Mouse (Mus musculus) layer of hippocampus, adult 9-10 months (tissue): ENCODE data around the gene Hdac9.
"Not testable (repeated sequence)": the region's sequence is repeated elsewhere in the genome, so short reads cannot be mapped to it uniquely, and the experiment has no call there.

Source experiments
- DNase-seq: peaks from one replicate; pipeline ENCODE4 v3.0.0; 2022; ENCODE audit warnings: low spot score

Gene Hdac9

GRCm38 (mm10) chr12:34087292-34087942 lies 829.5 kb downstream of the Hdac9 start:
- no peak for DNase-seq

- no peak for DNase-seq
Observed at GRCm38 (mm10) chr12:34076981-34077380, 839.9 kb downstream of the Hdac9 start.

- DNase-seq: no peak
Observed at GRCm38 (mm10) chr12:34075805-34076509, 840.9 kb downstream of the Hdac9 start.

- no peak for DNase-seq
Observed at GRCm38 (mm10) chr12:34052508-34052907, 864.4 kb downstream of the Hdac9 start.

GRCm38 (mm10) chr12:34052036-34052435 lies 864.9 kb downstream of the Hdac9 start:
- no peak for DNase-seq

GRCm38 (mm10) chr12:34051112-34051511 lies 865.8 kb downstream of the Hdac9 start:
- no peak for DNase-seq

GRCm38 (mm10) chr12:34040949-34041348 lies 875.9 kb downstream of the Hdac9 start:
- no peak for DNase-seq

- DNase-seq: no peak
Observed at GRCm38 (mm10) chr12:34040061-34040460, 876.8 kb downstream of the Hdac9 start.

- DNase-seq: not testable (repeated sequence)
Observed at GRCm38 (mm10) chr12:34009796-34010195, 907.1 kb downstream of the Hdac9 start.
